Mouse (Mus musculus) brain, embryonic 18.5 days (tissue): ENCODE measurements at regions not wholly inside any gene's neighbourhood (a gene's known extent, or its start where the extent isn't known, plus 50 kb on each side); places are given as distances from the start of the nearest gene placed in this dataset.

Experiments
- DNase-seq: peaks from one replicate; pipeline ENCODE4 v3.0.0-alpha.2; 2012; ENCODE audit warnings: low read depth, low spot score

DNA sequence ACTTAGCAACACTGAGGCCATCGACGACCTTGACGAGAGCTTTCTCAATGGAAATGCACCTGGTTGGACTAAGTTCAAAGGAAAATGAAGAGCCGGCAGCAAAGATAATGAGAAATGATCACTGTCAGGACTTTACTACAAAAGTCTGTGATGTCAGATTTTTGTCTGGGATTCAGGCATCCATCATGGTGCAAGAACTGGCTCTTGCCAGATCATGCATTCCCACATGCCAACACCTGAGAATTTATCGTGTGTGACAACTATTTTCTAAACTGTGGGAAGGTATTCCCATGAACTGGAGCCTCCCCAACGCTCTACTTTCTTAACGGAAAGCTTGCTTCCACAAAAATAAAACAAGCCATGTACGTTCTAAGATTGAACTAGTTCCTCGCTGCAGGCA lies 58.1 kb downstream of the Irx6 start:
- no peak for DNase-seq

DNA sequence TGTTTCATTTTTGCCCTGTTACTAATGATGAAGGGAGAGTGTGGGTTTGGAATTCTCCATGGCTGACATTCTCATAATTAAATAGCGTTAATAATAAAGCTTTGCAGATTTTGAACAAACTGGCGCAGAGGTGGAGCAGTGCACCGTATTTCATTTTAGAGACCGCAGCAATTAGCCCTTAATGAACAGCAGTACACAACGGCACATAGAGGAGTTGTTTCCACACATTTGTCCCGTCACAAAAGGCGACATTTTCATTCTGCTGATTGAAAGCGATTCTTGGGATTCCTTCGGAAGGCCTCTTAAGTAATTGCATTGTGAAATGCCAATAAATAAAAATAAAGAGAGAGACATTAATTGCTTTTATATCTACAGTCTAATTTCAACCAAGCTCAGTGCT lies 61.6 kb downstream of the Irx6 start:
- DNase-seq, result no peak

GRCm38 (mm10) chr8:92738080-92738479 lies 64.0 kb downstream of the Irx6 start:
- DNase-seq, result no peak

- DNase-seq, result no peak
Observed at GRCm38 (mm10) chr8:92740286-92740808, 66.3 kb downstream of the Irx6 start.

- DNase-seq, result no peak
Observed at GRCm38 (mm10) chr8:92741836-92742235, 67.7 kb downstream of the Irx6 start.

GRCm38 (mm10) chr8:92743108-92743507 lies 69.0 kb downstream of the Irx6 start:
- no peak for DNase-seq

- no peak for DNase-seq
Observed at GRCm38 (mm10) chr8:92747086-92747485, 73.0 kb downstream of the Irx6 start.

DNA sequence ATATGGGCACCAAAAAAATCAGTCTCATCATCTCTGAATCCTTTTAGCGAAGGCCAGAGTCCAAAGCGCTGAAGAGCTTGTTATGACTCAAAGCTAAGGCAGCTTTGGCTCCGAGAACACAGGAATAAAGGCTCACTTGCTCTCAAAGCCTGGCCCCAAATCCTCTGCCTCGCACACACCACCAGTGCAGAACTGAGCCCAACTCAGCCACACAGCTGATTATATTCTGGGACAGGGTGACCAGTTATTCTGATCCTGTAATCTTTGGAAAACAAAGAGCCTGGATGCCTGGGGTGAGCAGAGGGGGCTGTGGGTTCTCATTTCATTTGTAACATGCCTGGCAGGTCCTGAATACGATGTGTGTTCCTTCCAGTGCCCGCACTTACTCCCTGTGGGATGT lies 73.9 kb downstream of the Irx6 start:
- DNase-seq, result peak; percentile 24

DNA sequence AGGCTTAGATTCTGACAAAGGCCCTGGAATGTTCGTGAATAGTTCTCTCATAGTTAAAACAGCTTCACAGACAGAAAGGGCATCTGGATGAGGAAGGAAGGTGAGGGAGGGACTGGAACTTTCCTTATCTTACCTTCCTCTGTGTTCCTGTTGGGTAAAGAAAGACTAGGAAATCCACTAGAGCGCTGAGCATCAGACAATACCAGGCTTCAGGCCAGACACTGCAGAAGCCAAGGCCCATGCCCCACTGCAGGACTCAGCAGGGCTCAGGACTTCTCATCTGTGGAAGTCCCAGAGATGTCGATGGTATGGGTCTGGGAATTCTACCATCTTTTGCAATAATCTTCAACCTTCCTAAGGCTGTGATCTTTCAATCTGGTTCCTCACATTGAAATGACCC lies 67.2 kb upstream of the Mmp2 start:
- no peak for DNase-seq

DNA sequence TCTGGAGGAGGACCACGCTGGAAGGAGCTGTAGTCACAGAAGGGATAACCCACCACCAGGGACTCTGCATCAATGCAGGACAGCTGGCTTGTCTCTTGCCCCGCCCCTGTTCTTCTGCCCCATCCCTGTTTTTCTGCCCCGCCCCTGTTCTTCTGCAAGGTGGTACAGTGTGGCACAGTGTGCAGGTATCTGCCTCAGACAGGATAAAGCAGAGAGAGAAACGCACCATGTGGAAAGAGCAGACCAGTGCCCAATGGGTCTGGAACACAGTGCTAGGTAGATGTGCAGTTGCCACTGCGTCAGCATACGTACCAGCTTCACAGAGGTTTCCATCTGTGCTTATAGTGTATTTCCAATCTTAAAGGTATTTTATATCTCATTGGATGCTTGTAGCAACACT lies 66.2 kb upstream of the Mmp2 start:
- DNase-seq, result no peak

DNA sequence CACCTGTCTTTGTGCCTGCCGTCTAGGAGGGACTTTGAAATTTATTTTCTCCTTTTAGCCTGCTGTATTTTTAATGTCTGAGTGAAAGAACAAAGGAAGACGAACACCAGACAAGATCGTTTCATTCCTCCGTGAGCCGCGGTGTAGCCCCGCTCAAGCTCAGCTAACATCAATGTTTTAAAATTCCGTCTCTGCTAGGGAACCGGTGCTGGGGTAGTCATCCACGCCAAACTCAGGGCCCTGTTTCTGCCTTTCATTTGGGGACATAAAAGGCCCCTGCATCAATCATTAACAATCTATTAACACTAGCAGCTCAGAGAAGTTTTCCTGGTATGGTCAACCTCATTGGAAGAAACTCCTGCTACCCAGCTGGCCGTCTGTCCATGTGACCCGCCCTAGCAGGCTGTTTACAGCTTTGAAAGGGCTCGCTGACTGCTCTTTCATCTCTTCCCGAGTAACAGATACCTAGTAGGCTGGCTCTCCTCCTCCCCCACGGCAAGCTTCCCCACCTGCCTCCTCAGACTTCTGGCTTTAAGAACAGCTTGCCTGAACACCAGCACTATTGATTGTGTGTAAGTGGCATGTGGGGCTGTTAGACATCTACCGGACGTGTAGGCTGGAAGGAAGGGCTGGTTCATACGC lies 65.0 kb upstream of the Mmp2 start:
- DNase-seq, result no peak

DNA sequence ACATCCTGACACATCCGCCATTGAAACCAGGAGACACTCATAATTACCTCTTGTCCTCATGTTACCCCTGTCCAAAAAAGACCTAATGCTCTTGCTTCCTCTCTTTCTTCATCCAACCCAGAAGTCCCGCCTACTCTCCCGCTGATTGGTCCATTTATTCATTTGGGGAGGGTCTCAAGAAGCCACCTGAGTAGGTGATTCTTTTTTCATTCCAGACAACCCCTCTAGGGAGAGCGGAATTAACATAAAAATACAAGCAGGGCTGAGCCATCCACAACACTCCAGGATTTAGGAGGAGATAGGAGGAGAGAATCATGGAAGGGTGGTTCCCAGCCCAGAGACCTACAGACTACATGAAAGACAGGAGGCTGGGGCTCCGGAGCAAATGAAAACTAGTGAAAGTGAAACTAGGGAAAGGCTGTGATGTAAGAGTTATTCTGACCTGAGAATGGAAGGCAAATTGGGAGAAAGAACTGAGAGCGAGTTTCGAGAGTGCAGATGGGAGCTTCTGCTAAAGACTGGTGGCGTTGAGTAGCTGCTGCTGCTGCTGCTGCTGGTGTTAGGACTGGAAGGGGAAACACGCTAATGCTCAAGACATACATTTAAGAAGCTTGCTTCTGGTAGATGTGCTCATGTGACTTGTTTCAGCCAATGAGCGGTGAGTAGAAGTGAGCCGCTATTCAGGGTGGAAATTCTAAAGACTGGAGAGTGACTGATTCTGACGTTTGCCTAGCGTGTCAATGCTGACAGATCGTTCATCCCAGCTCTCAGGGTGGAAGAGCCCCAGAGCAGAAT lies 55.0 kb upstream of the Mmp2 start:
- no peak for DNase-seq

DNA sequence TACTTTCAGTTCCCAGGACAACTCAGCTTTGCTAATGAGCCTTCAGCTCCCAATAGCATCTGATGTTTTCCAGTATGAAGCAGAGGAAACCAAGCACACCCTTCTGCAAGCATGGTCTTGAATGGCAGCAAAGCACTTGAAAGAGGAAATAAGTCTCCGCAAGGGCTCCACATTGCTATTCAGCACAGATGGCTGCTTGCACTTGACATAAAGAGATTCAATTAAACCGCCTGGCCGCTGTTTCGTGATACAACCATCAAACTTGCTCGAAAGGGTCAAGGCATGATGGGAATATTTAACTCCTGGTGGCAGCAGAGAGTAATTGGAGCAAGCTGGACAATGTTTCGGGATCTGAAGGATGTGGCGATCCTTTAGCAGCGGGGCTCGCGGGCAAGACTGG lies 54.3 kb upstream of the Mmp2 start:
- DNase-seq, result no peak

GRCm38 (mm10) chr8:92775186-92775585 lies 51.9 kb upstream of the Mmp2 start:
- no peak for DNase-seq

- DNase-seq, result no peak
Observed at GRCm38 (mm10) chr8:92777106-92777505, 50.0 kb upstream of the Mmp2 start.
